Mouse (Mus musculus): Measurements from ENCODE around the gene Nfatc2.

The Nfatc2 gene

GRCm38 (mm10) chr2:168579109-168579508, 22.3 kb downstream of the Nfatc2 start:
- DNase-seq (ENCODE audit: low spot score in 2 of 2), result no peak

GRCm38 (mm10) chr2:168578132-168578531, 23.3 kb downstream of the Nfatc2 start:
- DNase-seq (ENCODE audit: low spot score in 2 of 2), result no peak

- no peak for DNase-seq (ENCODE audit: low spot score in 2 of 2)
These were observed 24.1 kb downstream of the Nfatc2 start for GRCm38 (mm10) chr2:168577381-168577780.

GRCm38 (mm10) chr2:168575834-168576233, 25.6 kb downstream of the Nfatc2 start:
- DNase-seq (ENCODE audit: low spot score in 2 of 2), result no peak

GRCm38 (mm10) chr2:168574934-168575333, 26.5 kb downstream of the Nfatc2 start:
- DNase-seq (ENCODE audit: low spot score in 2 of 2), result no peak

GRCm38 (mm10) chr2:168573866-168574265, 27.6 kb downstream of the Nfatc2 start:
- no peak for DNase-seq (ENCODE audit: low spot score in 2 of 2)

- no peak for DNase-seq (ENCODE audit: low spot score in 2 of 2)
These were observed 30.2 kb downstream of the Nfatc2 start for GRCm38 (mm10) chr2:168571241-168571640.

- DNase-seq (ENCODE audit: low spot score in 2 of 2), result no peak
These were observed 35.8 kb downstream of the Nfatc2 start for GRCm38 (mm10) chr2:168565538-168566253.

- DNase-seq (ENCODE audit: low spot score in 2 of 2), result no peak
These were observed 38.3 kb downstream of the Nfatc2 start for GRCm38 (mm10) chr2:168563184-168563583.

GRCm38 (mm10) chr2:168557035-168557434, 44.4 kb downstream of the Nfatc2 start:
- DNase-seq (ENCODE audit: low spot score in 2 of 2), result no peak

- DNase-seq (ENCODE audit: low spot score in 2 of 2), result no peak
These were observed 45.4 kb downstream of the Nfatc2 start for GRCm38 (mm10) chr2:168555897-168556670.

- DNase-seq (ENCODE audit: low spot score in 2 of 2), result no peak
These were observed 47.9 kb downstream of the Nfatc2 start for GRCm38 (mm10) chr2:168553541-168553961.

- no peak for DNase-seq (ENCODE audit: low spot score in 2 of 2)
These were observed 49.1 kb downstream of the Nfatc2 start for GRCm38 (mm10) chr2:168552405-168552804.

GRCm38 (mm10) chr2:168551218-168551617, 50.2 kb downstream of the Nfatc2 start:
- no peak for DNase-seq (ENCODE audit: low spot score in 2 of 2)

- no peak for DNase-seq (ENCODE audit: low spot score in 2 of 2)
These were observed 52.1 kb downstream of the Nfatc2 start for GRCm38 (mm10) chr2:168549326-168549725.

GRCm38 (mm10) chr2:168548008-168548407, 53.4 kb downstream of the Nfatc2 start:
- no peak for DNase-seq (ENCODE audit: low spot score in 2 of 2)

- DNase-seq (ENCODE audit: low spot score in 2 of 2), result peak; percentile 43 to 47
These were observed 55.4 kb downstream of the Nfatc2 start for GRCm38 (mm10) chr2:168545901-168546557.

GRCm38 (mm10) chr2:168544102-168544501, 57.4 kb downstream of the Nfatc2 start:
- DNase-seq (ENCODE audit: low spot score in 2 of 2), result peak; percentile 81 to 83

- DNase-seq (ENCODE audit: low spot score in 2 of 2), result no peak
These were observed 58.4 kb downstream of the Nfatc2 start for GRCm38 (mm10) chr2:168543026-168543425.

GRCm38 (mm10) chr2:168541223-168541622, 60.2 kb downstream of the Nfatc2 start:
- no peak for DNase-seq (ENCODE audit: low spot score in 2 of 2)

- no peak for DNase-seq (ENCODE audit: low spot score in 2 of 2)
These were observed 61.7 kb downstream of the Nfatc2 start for GRCm38 (mm10) chr2:168539594-168540222.

- no peak for DNase-seq (ENCODE audit: low spot score in 2 of 2)
These were observed 62.4 kb downstream of the Nfatc2 start for GRCm38 (mm10) chr2:168539026-168539425.

Data from right cerebral cortex, adult 2 months (tissue).